Mouse (Mus musculus): ENCODE results near the gene 4933415A04Rik.

DNA sequence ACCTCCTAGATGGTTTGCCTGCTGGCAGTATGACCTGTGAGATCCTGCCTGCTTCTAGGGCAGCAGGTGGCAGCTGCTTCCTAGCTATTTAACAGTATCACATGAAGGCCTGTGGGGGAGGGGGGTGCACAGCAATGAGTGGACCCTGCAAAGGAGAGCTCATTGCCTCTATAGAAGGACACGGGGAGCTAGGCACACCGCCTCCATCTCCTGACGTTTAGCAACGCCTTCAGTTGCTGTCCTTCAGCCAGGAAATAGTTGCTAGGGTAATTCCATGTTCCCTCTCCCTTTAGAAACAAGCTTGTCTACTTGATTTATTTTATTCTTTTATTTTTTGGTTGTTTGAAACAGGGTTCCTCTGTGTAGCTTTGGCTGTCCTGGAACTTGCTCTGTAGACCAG lies 49.9 kb downstream of the 4933415A04Rik start:
- TF ChIP-seq CTCF (IDR thresholded peaks at IDR 0.05; ENCODE audit: control insufficient read depth, insufficient read depth, low read length) (no peak), POLR2A (IDR thresholded peaks at IDR 0.05; ENCODE audit: borderline replicate concordance, control insufficient read depth, low read depth, low read length) (no peak)
